Mouse (Mus musculus) neural tube, postnatal 0 days (tissue): ENCODE measurements around the gene Dgat2. TPM values are rescaled to one million over a fixed set of nuclear protein-coding genes. Genes with fewer than 3 reads are reported as not detected.

Experiments used
- polyA plus RNA-seq: library from polyadenylated mRNA; unstranded; fragments of >200 nt; fragmentation: Nextera tagmentation; extraction: Ambion mirVana; gene quantifications from 2 replicates; pipeline ENCODE4 v1.2.1, GENCODE M21; 2015

Dgat2 gene
- 30.6 and 31.9 TPM in 2 replicates for polyA plus RNA-seq

GRCm38 (mm10) chr7:99182432-99183172 lies at the start of gene Dgat2:
Gene Dgat2, minus strand, starts transcription at chr7:99182719.

GRCm38 (mm10) chr7:99140984-99141918 lies 41.3 kb downstream of the Dgat2 start, which contains the start of gene Uvrag:
Gene Uvrag, minus strand, starts transcription at chr7:99141141.

Other genes starting within 250 kb of the Dgat2 start
- 17.2 and 18.2 TPM in 2 replicates for gene Uvrag, start 41.6 kb downstream of the Dgat2 start, polyA plus RNA-seq
- gene Mogat2, start 55.9 kb upstream of the Dgat2 start, polyA plus RNA-seq, result 0.20 and 0.25 TPM in 2 replicates
- gene Map6, start 84.7 kb upstream of the Dgat2 start, polyA plus RNA-seq, result 116 and 131 TPM in 2 replicates
- gene Serpinh1, start 170.5 kb upstream of the Dgat2 start, polyA plus RNA-seq, result 170 and 183 TPM in 2 replicates
- 22.7 and 27.8 TPM in 2 replicates for gene Gdpd5, start 198.7 kb upstream of the Dgat2 start, polyA plus RNA-seq